Mouse (Mus musculus) bone marrow macrophage, adult 2 months (primary cell): Measurements from ENCODE around the gene Dpm3.

Experiments
- CTCF ChIP-seq: IDR thresholded peaks from 2 replicates; pipeline ENCODE4 v1.5.1; 2012; ENCODE audit warnings: low read depth, mild to moderate bottlenecking, low read length, moderate library complexity
- POLR2A ChIP-seq: IDR thresholded peaks from 2 replicates; pipeline ENCODE4 v1.6.1; 2012; ENCODE audit warnings: mild to moderate bottlenecking, low read depth, low read length, borderline replicate concordance

DNA sequence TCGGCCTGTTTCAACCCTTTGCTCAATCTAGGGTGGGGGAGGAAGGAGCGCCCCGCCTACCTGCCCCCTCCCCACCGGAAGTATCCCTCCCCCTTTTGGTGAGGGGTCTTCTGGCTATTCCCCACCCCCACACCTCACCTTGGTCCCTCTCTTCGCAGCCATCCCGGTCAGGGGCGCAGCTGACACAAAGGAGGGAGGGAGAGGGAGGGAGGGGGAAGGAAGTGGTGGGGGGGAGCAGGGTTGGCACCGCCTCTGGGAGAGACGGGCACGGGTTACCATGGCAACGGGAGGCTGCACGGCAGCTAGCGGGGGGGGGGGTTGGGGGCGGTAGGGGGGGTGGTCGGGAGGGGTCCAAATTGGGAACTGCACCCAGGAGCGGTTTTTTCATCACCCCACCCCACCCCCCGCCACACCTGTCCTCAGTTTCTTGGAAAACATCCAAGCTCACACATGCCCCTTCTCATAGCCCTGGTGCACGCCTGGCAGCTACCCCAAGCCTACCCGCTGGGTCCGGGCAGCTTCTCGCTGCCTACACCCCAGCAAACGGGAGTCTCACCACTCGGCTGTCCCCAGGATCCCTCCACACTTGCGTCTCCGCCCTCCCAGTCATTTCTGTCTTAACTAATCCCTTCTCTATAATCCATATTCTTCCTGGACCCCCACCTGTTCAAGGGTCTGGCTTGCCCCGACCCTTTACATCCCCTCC lies 14.0 kb upstream of the Dpm3 start:
- no peak for TF ChIP-seq POLR2A
- no peak for TF ChIP-seq CTCF
